Mouse (Mus musculus): ENCODE results near the gene Eps15l1.

Eps15l1 gene

GRCm38 (mm10) chr8:72319921-72320802 is 101.1 kb downstream of the Eps15l1 start:
- DNase-seq (ENCODE audit: low read depth, low spot score) = no peak

GRCm38 (mm10) chr8:72319397-72319796 is 101.9 kb downstream of the Eps15l1 start:
- no peak for DNase-seq (ENCODE audit: low read depth, low spot score)

- peak; percentile 87 for DNase-seq (ENCODE audit: low read depth, low spot score)
Measured at GRCm38 (mm10) chr8:72318801-72319322, 102.4 kb downstream of the Eps15l1 start, which contains the start of gene Klf2. Gene Klf2 (plus strand): TSS chr8:72319033.

GRCm38 (mm10) chr8:72317741-72318301 is 103.4 kb downstream of the Eps15l1 start:
- DNase-seq (ENCODE audit: low read depth, low spot score) = no peak

GRCm38 (mm10) chr8:72316053-72316695 is 105.1 kb downstream of the Eps15l1 start:
- DNase-seq (ENCODE audit: low read depth, low spot score) = no peak

- DNase-seq (ENCODE audit: low read depth, low spot score) = no peak
Measured at GRCm38 (mm10) chr8:72312926-72313518, 108.2 kb downstream of the Eps15l1 start.

GRCm38 (mm10) chr8:72310849-72311506 is 110.3 kb downstream of the Eps15l1 start:
- no peak for DNase-seq (ENCODE audit: low read depth, low spot score)

GRCm38 (mm10) chr8:72308276-72308675 is 113.0 kb downstream of the Eps15l1 start:
- no peak for DNase-seq (ENCODE audit: low read depth, low spot score)

GRCm38 (mm10) chr8:72306913-72307312 is 114.3 kb downstream of the Eps15l1 start:
- DNase-seq (ENCODE audit: low read depth, low spot score) = no peak

GRCm38 (mm10) chr8:72305210-72305905 is 115.9 kb downstream of the Eps15l1 start, which contains the start of gene Gm10282:
Gene Gm10282 (minus strand): TSS chr8:72305260.
- no peak for DNase-seq (ENCODE audit: low read depth, low spot score)

GRCm38 (mm10) chr8:72303633-72304032 is 117.6 kb downstream of the Eps15l1 start:
- no peak for DNase-seq (ENCODE audit: low read depth, low spot score)

GRCm38 (mm10) chr8:72302986-72303612 is 118.2 kb downstream of the Eps15l1 start:
- no peak for DNase-seq (ENCODE audit: low read depth, low spot score)

- DNase-seq (ENCODE audit: low read depth, low spot score) = no peak
Measured at GRCm38 (mm10) chr8:72301497-72301896, 119.8 kb downstream of the Eps15l1 start.

- no peak for DNase-seq (ENCODE audit: low read depth, low spot score)
Measured at GRCm38 (mm10) chr8:72300654-72301400, 120.4 kb downstream of the Eps15l1 start.

- no peak for DNase-seq (ENCODE audit: low read depth, low spot score)
Measured at GRCm38 (mm10) chr8:72298928-72299327, 122.3 kb downstream of the Eps15l1 start.

GRCm38 (mm10) chr8:72296561-72296960 is 124.7 kb downstream of the Eps15l1 start:
- no peak for DNase-seq (ENCODE audit: low read depth, low spot score)

- DNase-seq (ENCODE audit: low read depth, low spot score) = no peak
Measured at GRCm38 (mm10) chr8:72295679-72296078, 125.6 kb downstream of the Eps15l1 start.

GRCm38 (mm10) chr8:72295125-72295524 is 126.1 kb downstream of the Eps15l1 start:
- no peak for DNase-seq (ENCODE audit: low read depth, low spot score)

- DNase-seq (ENCODE audit: low read depth, low spot score) = no peak
Measured at GRCm38 (mm10) chr8:72293309-72293708, 128.0 kb downstream of the Eps15l1 start.
